Mouse (Mus musculus) fibroblast of lung, adult 2 months (primary cell): Measurements from ENCODE around the gene Prickle1.

ENCODE experiments used
- DNase-seq: peaks from one replicate; pipeline ENCODE4 v3.0.0-alpha.2; 2011; ENCODE audit warnings: low read depth

Gene Prickle1

GRCm38 (mm10) chr15:93504808-93505207, 90.9 kb downstream of the Prickle1 start:
- no peak for DNase-seq

GRCm38 (mm10) chr15:93503201-93503745, 92.4 kb downstream of the Prickle1 start:
- no peak for DNase-seq

- DNase-seq, result no peak
Measured at GRCm38 (mm10) chr15:93502703-93503102, 93.0 kb downstream of the Prickle1 start.

- no peak for DNase-seq
Measured at GRCm38 (mm10) chr15:93499866-93500265, 95.8 kb downstream of the Prickle1 start.

GRCm38 (mm10) chr15:93494700-93495099, 101.0 kb downstream of the Prickle1 start:
- no peak for DNase-seq

- no peak for DNase-seq
Measured at GRCm38 (mm10) chr15:93489597-93489996, 106.1 kb downstream of the Prickle1 start.

- DNase-seq, result no peak
Measured at GRCm38 (mm10) chr15:93486066-93486465, 109.6 kb downstream of the Prickle1 start.

- no peak for DNase-seq
Measured at GRCm38 (mm10) chr15:93485252-93485651, 110.4 kb downstream of the Prickle1 start.

- no peak for DNase-seq
Measured at GRCm38 (mm10) chr15:93484261-93484710, 111.4 kb downstream of the Prickle1 start.

- no peak for DNase-seq
Measured at GRCm38 (mm10) chr15:93481112-93481511, 114.6 kb downstream of the Prickle1 start.

- DNase-seq, result peak; percentile 11
Measured at GRCm38 (mm10) chr15:93479445-93479844, 116.2 kb downstream of the Prickle1 start.

- no peak for DNase-seq
Measured at GRCm38 (mm10) chr15:93478676-93479075, 117.0 kb downstream of the Prickle1 start.

GRCm38 (mm10) chr15:93477729-93478128, 118.0 kb downstream of the Prickle1 start:
- DNase-seq, result no peak

- DNase-seq, result no peak
Measured at GRCm38 (mm10) chr15:93475688-93476087, 120.0 kb downstream of the Prickle1 start.

- no peak for DNase-seq
Measured at GRCm38 (mm10) chr15:93474277-93474676, 121.4 kb downstream of the Prickle1 start.

- DNase-seq, result no peak
Measured at GRCm38 (mm10) chr15:93472089-93472488, 123.6 kb downstream of the Prickle1 start.

GRCm38 (mm10) chr15:93471651-93472050, 124.0 kb downstream of the Prickle1 start:
- no peak for DNase-seq

GRCm38 (mm10) chr15:93461066-93461465, 134.6 kb downstream of the Prickle1 start:
- DNase-seq, result no peak

GRCm38 (mm10) chr15:93459422-93459821, 136.3 kb downstream of the Prickle1 start:
- no peak for DNase-seq

GRCm38 (mm10) chr15:93456005-93456404, 139.7 kb downstream of the Prickle1 start:
- no peak for DNase-seq

GRCm38 (mm10) chr15:93453296-93453695, 142.4 kb downstream of the Prickle1 start:
- DNase-seq, result no peak
